Mouse (Mus musculus) testis, adult 2 months (tissue): ENCODE measurements around the gene Chn2. TPM values are rescaled to one million over a fixed set of nuclear protein-coding genes. Genes with fewer than 3 reads are reported as not detected.

ENCODE experiments used
- H3K27ac ChIP-seq: fragments of 200-500 bp; 2 replicates; pipeline ENCODE4 v1.5.1; 2012; ENCODE audit warnings: low read depth, low read length; ENCODE audit not compliant: control insufficient read depth, insufficient read depth
- H3K27me3 ChIP-seq: fragments of 200-500 bp; 2 replicates; pipeline ENCODE4 v1.6.1; 2012; ENCODE audit warnings: mild to moderate bottlenecking, low read length, moderate library complexity; ENCODE audit not compliant: control insufficient read depth, insufficient read depth
- H3K36me3 ChIP-seq: fragments of 200-500 bp; 2 replicates; pipeline ENCODE4 v1.6.1; 2012; ENCODE audit warnings: mild to moderate bottlenecking, low read length; ENCODE audit not compliant: control insufficient read depth, insufficient read depth
- H3K4me1 ChIP-seq: fragments of 200-500 bp; 2 replicates; pipeline ENCODE4 v1.6.1; 2012; ENCODE audit warnings: low read length; ENCODE audit not compliant: control insufficient read depth, insufficient read depth
- H3K4me3 ChIP-seq: fragments of 200-500 bp; 2 replicates; pipeline ENCODE4 v1.5.1; 2012; ENCODE audit warnings: low read depth, mild to moderate bottlenecking, low read length, moderate library complexity, mixed read lengths; ENCODE audit not compliant: control insufficient read depth
- CTCF ChIP-seq: fragments of 200-500 bp; IDR thresholded peaks from 2 replicates; pipeline ENCODE4 v1.5.1; 2012; ENCODE audit warnings: low read depth, mild to moderate bottlenecking, inconsistent platforms, low read length, moderate library complexity; ENCODE audit not compliant: control insufficient read depth, insufficient read depth, insufficient replicate concordance
- POLR2A ChIP-seq: fragments of 200-500 bp; IDR thresholded peaks from 2 replicates; pipeline ENCODE4 v1.6.1; 2012; ENCODE audit warnings: low read depth, mild to moderate bottlenecking, inconsistent platforms, low read length, moderate library complexity; ENCODE audit not compliant: control insufficient read depth
- polyA plus RNA-seq: library from polyadenylated mRNA; depleted of rRNA; stranded (reverse); fragments of >200 nt; gene quantifications from 2 replicates; pipeline ENCODE4 v1.2.3, GENCODE M21; 2012

Chn2 gene
- polyA plus RNA-seq, 1 experiment: 637 TPM

DNA sequence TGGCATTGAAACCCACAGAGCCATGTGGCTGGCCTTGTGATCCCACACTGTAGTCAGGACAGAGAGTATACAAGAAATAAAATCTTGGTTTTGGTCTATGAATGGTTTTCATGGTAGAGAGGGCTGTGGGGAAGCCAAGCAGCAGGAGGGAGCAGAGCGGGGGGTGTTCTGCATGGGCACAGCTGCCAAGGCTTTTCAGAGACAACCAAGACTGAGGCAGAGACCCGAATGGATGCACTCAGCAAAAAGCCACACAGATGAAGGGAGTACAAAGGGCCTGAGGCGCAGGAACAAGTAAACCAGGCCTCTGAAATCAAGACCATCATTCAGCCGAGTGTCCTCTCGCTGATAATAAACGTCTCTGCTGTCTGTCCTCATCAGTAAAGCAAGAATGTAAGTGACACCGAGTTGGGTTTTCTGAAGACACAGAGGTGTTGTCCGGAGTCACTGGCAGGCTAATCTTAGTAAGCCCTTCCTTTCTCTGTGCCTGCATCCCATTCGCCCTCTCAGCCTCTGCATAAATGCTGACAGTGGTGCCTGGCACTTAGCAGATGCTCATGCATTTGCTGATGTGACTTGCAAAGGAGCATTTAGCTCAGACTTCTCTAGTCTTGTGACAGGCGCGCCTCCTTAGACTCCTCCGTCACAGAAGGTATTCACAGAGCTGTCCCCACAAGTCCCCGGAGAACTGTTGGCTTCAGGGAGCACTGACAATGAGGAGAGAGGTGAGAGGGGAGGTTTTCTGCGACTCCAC, 144.6 kb downstream of the Chn2 start:
- no peak overlapping the region for H3K27ac ChIP-seq
- no peaks in the 10 kb centered on the region for H3K4me1 ChIP-seq

DNA sequence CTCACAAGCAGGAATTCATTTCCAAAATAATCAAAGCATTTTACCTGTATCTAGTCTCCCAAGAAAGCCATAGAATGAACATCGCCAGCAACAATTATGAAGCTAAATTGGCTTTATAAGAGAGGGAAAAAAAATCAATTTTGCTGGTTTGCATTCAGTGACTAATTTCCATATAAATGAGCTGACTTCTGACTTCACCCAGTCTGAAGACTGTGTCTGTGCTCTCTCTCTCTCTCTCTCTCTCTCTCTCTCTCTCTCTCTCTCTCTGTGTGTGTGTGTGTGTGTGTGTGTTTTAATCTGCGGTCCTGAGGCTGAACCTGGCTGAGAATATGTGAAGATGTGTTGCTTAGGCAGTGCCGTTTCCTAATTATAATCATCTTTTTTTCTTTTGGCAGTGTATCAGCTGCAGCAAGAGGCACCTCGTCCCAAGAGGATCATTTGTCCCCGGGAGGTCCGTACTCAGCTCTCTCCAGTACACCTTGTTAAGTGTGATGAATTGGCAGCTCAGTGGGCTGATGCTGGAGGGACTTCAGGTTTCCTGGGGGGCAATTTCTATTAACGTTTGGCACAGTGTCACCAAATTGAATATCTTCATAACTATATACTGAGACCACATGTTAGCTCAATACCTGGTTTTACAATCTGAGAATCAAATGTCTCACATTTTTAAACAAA, 154.4 kb downstream of the Chn2 start:
- H3K27ac ChIP-seq: no peak overlapping the region

More for the DNA sequence above, 144.6 kb downstream of the Chn2 start:
- Histone ChIP-seq H3K4me3 (no peak overlapping the region), H3K27me3 (no peaks in the 10 kb centered on the region), H3K36me3 (no peaks in the 10 kb centered on the region)
- TF ChIP-seq CTCF (no peak), POLR2A (no peak)

DNA sequence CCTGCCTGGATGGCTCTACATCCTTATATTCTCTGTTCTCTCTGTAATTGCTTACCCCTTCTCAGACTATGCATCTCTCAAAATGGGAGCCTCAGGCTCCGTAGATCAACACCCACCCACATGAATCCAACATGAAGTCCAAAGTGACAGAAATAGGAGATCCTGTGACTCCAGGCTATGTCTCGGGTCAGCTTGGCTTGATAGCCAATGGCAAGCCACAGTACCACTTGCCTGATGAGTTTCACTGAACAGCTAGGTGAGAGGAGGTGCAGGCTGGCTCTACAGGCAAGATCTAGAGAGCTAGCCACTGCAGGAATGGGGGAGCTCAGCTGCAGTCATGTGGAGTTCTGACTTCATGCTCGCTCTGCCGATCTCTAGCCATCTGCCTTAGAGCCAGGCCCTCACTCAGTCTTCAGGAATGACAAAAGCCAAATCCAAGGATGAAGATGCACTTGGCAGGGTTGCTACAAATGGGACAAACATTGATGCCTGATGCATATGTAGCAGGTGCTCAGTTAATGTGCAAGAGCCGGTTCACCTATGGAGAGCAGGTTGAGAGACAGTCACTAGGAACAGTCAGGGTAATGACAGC, 158.6 kb downstream of the Chn2 start:
- Histone ChIP-seq H3K4me1 (no peaks in the 10 kb centered on the region), H3K27me3 (no peaks in the 10 kb centered on the region), H3K4me3 (no peak overlapping the region), H3K27ac (no peak overlapping the region), H3K36me3 (no peaks in the 10 kb centered on the region)
- TF ChIP-seq CTCF (no peak), POLR2A (no peak)

More for the DNA sequence above, 154.4 kb downstream of the Chn2 start:
- no peaks in the 10 kb centered on the region for H3K27me3 ChIP-seq
- no peaks in the 10 kb centered on the region for H3K36me3 ChIP-seq
- no peaks in the 10 kb centered on the region for H3K4me1 ChIP-seq
- TF ChIP-seq CTCF: no peak
- H3K4me3 ChIP-seq: no peak overlapping the region

DNA sequence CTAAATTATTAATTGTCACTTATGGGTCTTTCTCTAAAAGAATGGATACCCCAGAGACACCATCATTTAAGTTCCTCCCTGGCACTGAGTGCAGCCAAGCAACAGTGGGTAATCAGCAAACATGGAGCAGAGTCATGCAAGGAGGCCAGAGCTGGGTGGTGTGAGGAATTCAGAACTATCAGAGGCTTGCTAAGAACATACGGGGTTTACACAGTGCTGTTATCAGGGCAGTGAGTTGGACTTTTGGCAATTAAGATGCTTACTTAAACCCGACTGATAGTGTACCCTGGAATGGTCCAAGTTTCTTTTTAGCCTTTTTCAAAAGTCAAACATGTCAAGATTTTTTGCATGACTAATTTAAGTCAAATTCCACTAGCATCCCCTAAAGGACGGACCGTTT, 160.2 kb downstream of the Chn2 start:
- Histone ChIP-seq H3K27ac (no peak overlapping the region), H3K4me1 (no peaks in the 10 kb centered on the region), H3K4me3 (no peak overlapping the region), H3K36me3 (no peaks in the 10 kb centered on the region), H3K27me3 (no peaks in the 10 kb centered on the region)
- TF ChIP-seq CTCF (no peak), POLR2A (no peak)

DNA sequence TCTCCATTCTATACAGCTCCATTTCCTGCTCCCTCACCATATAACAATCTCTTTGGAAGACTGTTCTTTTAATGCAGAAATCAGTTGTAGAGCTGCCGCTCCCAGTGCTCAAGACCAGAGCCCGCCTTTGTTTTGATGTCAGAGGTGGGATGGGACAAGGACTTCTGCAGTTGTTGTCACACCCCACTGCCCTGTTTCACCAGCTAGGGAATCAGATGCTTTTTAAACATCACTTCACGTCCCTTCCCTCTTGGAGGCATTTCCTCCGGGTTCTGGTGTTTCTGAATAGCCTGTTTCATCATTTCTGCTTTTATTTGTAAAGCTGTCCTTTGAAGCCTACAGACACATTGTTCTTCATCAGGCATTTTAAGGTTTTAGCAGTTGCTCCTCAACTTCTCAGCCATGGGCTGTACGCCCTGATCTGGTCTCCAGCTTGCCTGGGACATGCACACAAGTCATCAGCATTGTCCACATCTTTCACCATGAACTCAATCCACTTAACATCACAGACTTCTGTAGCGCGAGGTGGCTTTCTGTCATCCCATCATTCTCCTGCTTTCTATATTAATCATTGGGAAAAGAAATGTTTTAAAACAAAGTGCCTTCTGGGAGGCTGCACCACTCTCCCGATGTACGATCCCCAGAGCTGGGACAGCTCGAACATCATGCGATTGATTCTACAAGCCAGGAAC, 160.8 kb downstream of the Chn2 start:
- no peak overlapping the region for H3K4me3 ChIP-seq
- H3K27me3 ChIP-seq: no peaks in the 10 kb centered on the region
- TF ChIP-seq CTCF (no peak), POLR2A (no peak)
- H3K36me3 ChIP-seq: no peaks in the 10 kb centered on the region
- H3K4me1 ChIP-seq: no peaks in the 10 kb centered on the region
- H3K27ac ChIP-seq: no peak overlapping the region

DNA sequence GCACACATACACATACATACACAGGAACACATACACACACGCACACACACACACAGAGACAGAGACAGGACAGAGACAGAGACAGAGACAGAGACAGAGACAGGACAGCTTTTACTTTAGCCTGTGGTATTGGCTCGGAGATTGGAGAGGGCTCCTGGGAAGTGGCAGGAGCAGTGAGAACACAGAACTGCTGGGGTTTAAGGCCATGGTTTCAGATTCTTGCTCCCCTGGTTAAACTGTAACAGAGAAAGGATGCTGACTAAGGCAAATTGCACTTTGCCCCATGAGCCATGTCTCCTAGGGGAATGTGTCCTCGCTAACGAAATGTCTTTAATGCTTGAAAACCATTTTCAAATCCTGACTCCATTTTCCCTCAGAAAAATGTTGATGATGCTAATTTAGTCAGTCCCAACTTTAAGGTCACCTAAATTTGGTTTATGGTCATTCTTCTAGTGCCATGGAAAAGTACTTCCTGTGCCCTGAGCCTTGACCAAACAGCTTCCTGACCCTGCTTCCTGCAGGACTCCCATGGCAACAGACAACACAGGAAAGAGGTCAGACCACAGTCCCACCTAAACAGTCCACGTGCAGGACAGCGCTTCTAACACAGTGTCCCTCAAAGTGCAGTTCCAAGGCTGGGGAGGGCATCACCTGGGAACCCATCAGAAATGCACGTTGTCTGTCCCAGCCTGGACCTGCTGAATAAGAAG, 163.1 kb downstream of the Chn2 start:
- Histone ChIP-seq H3K36me3 (no peaks in the 10 kb centered on the region), H3K4me1 (no peaks in the 10 kb centered on the region), H3K27ac (no peak overlapping the region), H3K27me3 (no peaks in the 10 kb centered on the region), H3K4me3 (no peak overlapping the region)
- TF ChIP-seq CTCF (no peak), POLR2A (no peak)
